Mouse (Mus musculus) kidney, postnatal 10 days (tissue): ENCODE measurements around the gene Fndc3b.
"Not testable (repeated sequence)": the region's sequence is repeated elsewhere in the genome, so short reads cannot be mapped to it uniquely, and the experiment has no call there.

Source experiments
- DNase-seq: peaks from one replicate; pipeline ENCODE4 v3.0.0; 2021; ENCODE audit warnings: mixed read lengths

The Fndc3b gene

GRCm38 (mm10) chr3:27461037-27461436 lies 250.1 kb downstream of the Fndc3b start:
- DNase-seq: peak; percentile 86

GRCm38 (mm10) chr3:27458416-27458815 lies 252.7 kb downstream of the Fndc3b start:
- DNase-seq: no peak

- DNase-seq: no peak
Measured at GRCm38 (mm10) chr3:27456514-27456913, 254.6 kb downstream of the Fndc3b start.

GRCm38 (mm10) chr3:27454402-27455195 lies 256.5 kb downstream of the Fndc3b start:
- DNase-seq: no peak

GRCm38 (mm10) chr3:27453453-27454098 lies 257.5 kb downstream of the Fndc3b start:
- peak; percentile 59 for DNase-seq

GRCm38 (mm10) chr3:27449447-27449846 lies 261.7 kb downstream of the Fndc3b start:
- no peak for DNase-seq

GRCm38 (mm10) chr3:27448367-27448766 lies 262.7 kb downstream of the Fndc3b start:
- DNase-seq: peak; percentile 39

- no peak for DNase-seq
Measured at GRCm38 (mm10) chr3:27439704-27440103, 271.4 kb downstream of the Fndc3b start.

- no peak for DNase-seq
Measured at GRCm38 (mm10) chr3:27435096-27435620, 275.9 kb downstream of the Fndc3b start.

GRCm38 (mm10) chr3:27432981-27433380 lies 278.1 kb downstream of the Fndc3b start:
- DNase-seq: no peak

- DNase-seq: peak; percentile 67
Measured at GRCm38 (mm10) chr3:27430621-27431263, 280.4 kb downstream of the Fndc3b start.

GRCm38 (mm10) chr3:27427406-27427805 lies 283.7 kb downstream of the Fndc3b start:
- no peak for DNase-seq

- DNase-seq: no peak
Measured at GRCm38 (mm10) chr3:27424049-27424667, 286.9 kb downstream of the Fndc3b start.

- DNase-seq: no peak
Measured at GRCm38 (mm10) chr3:27422521-27422920, 288.6 kb downstream of the Fndc3b start.

GRCm38 (mm10) chr3:27421980-27422379 lies 289.1 kb downstream of the Fndc3b start:
- no peak for DNase-seq

- DNase-seq: no peak
Measured at GRCm38 (mm10) chr3:27418602-27419001, 292.5 kb downstream of the Fndc3b start.

GRCm38 (mm10) chr3:27416786-27417185 lies 294.3 kb downstream of the Fndc3b start:
- no peak for DNase-seq

GRCm38 (mm10) chr3:27413566-27413965 lies 297.5 kb downstream of the Fndc3b start:
- no peak for DNase-seq

GRCm38 (mm10) chr3:27411286-27411685 lies 299.8 kb downstream of the Fndc3b start:
- DNase-seq: no peak

- DNase-seq: no peak
Measured at GRCm38 (mm10) chr3:27408564-27408963, 302.5 kb downstream of the Fndc3b start.

- no peak for DNase-seq
Measured at GRCm38 (mm10) chr3:27406440-27406839, 304.7 kb downstream of the Fndc3b start.

- not testable (repeated sequence) for DNase-seq
Measured at GRCm38 (mm10) chr3:27400996-27401395, 310.1 kb downstream of the Fndc3b start.

- DNase-seq: no peak
Measured at GRCm38 (mm10) chr3:27389923-27390322, 321.2 kb downstream of the Fndc3b start.
